Mouse (Mus musculus): ENCODE data around the gene Chrm4. TPM values are rescaled to one million over a fixed set of nuclear protein-coding genes. Genes with fewer than 3 reads are reported as not detected.

Chrm4 gene
- polyA plus RNA-seq, 1 experiment from 2014 or later, result 0.26 TPM

DNA sequence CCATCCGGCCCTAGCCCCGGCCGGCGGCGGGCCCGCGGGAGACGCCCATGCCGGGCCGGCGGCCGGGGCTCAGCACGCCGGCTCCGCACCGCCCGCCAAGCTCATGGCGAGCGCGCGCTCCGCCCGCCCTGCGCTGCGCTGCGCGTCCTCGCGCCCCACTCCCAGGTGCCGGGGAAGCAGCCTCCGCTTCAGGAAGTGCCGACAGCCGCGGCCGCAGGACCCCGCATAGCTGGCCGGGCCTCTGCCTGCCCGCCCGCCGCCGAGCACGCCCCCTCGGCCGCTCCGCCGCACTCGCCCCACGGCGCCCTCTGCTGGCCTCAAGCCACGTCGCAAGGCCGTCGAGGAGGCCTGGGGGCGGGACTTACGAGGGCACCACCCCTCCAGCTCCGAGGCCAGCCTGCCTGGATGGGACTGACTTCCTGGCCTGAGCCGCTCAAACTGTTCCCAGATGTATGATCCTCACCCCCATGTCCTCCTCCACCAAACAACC lies 36.4 kb downstream of the Chrm4 start:
- peak overlapping the region; percentile 89 for H3K4me3 ChIP-seq (ENCODE audit: low read depth, low read length)
- peak overlapping the region; percentile 97 for H3K27ac ChIP-seq (ENCODE audit: low read depth, low read length)
- under 1% methylated on average over 36 of the region's 57 CpGs for WGBS
- no peaks in the 10 kb centered on the region for H3K27me3 ChIP-seq (replicated peaks; ENCODE audit: control insufficient read depth, insufficient read depth, low read length)
- no peaks in the 10 kb centered on the region for H3K9me3 ChIP-seq (ENCODE audit: control insufficient read depth)
- H3K9ac ChIP-seq (ENCODE audit: low read depth, low read length), result peak overlapping the region; percentile 94
- peak; percentile 95 for TF ChIP-seq CTCF (IDR thresholded peaks at IDR 0.05; ENCODE audit: low read depth)
- no peaks in the 10 kb centered on the region; the same call in 1 of the 2 replicates for H3K36me3 ChIP-seq (ENCODE audit: control insufficient read depth, insufficient read depth)
- ATAC-seq, result peak; percentile 88
- H3K4me1 ChIP-seq (replicated peaks; ENCODE audit: control insufficient read depth, insufficient read depth, low read length), result peaks cover 27% of the 10 kb centered on the region
- H3K4me2 ChIP-seq (replicated peaks; ENCODE audit: low read depth), result peak overlapping the region; percentile 77

DNA sequence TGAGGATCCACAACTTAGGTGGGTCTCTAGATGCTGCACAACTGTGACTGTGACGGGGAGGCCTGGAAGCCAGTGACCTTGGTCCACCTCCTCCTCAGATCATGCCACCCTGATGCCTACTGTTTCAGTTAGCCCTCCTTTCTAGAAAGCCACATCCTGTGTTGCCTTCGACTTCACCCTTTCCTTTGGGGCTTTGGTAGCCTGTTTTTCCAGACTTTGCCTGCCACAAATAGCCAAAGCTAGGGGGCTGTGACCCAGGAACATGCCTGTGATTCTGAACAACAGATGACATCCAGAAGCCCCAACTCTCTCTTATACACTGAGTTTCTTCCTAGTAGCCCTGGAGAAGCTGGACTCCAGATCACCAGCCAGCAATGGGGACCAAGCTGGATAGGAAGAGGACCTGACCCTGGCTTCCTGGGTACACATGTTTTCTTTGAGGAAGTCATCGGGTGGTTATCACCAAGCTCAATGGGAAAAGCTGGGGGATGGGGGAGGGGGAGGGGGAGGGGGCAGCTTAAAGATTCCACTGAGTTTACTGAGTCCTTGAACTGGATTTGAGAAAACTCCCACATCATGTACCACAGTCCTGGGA lies 37.7 kb downstream of the Chrm4 start:
- no peak for ATAC-seq
- Histone ChIP-seq H3K9me3 (ENCODE audit: control insufficient read depth) (no peaks in the 10 kb centered on the region), H3K9ac (ENCODE audit: low read depth, low read length) (no peak overlapping the region), H3K27me3 (replicated peaks; ENCODE audit: control insufficient read depth, insufficient read depth, low read length) (no peaks in the 10 kb centered on the region), H3K36me3 (ENCODE audit: control insufficient read depth, insufficient read depth) (no peaks in the 10 kb centered on the region), H3K4me3 (ENCODE audit: low read depth, low read length) (peak overlapping the region; percentile 18; the same call in 1 of the 2 replicates), H3K27ac (ENCODE audit: low read depth, low read length) (peak overlapping the region; percentile 97; the same call in 1 of the 2 replicates), H3K4me1 (replicated peaks; ENCODE audit: control insufficient read depth, insufficient read depth, low read length) (peaks cover 21% of the 10 kb centered on the region), H3K4me2 (replicated peaks; ENCODE audit: low read depth) (peak overlapping the region; percentile 38; the same call in 1 of the 2 replicates)
- TF ChIP-seq CTCF (IDR thresholded peaks at IDR 0.05; ENCODE audit: low read depth), result no peak
- WGBS, result 60% methylated on average over 3 of the region's 3 CpGs

DNA sequence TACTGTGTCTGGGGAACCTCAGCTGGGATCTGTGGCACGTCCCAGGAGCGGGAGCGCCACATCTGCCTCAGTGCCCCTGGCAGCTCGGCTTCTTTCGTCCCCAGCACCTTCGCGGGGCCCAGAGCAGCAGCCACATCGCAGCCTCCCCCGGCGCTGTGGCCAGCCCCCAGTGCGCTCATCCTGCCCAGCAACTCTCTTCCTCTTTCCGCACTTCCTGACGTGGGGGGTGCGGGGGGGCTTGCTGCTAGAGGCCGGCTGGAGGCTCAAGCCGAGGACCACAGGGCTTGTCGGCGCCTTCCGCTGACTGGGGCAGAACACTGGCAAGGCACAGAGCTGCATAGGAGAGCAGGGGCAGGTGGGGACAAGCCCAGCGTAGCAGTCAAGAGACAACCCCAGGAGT lies 38.4 kb downstream of the Chrm4 start:
- ATAC-seq, result no peak
- WGBS, result 43% methylated on average over 20 of the region's 20 CpGs
- 0 out of 2 replicates have a peak overlapping the region, but pooled peaks have one; percentile 31 for H3K9ac ChIP-seq (ENCODE audit: low read depth, low read length)
- peak overlapping the region; percentile 18; the same call in 1 of the 2 replicates for H3K4me3 ChIP-seq (ENCODE audit: low read depth, low read length)
- peak overlapping the region; percentile 38 for H3K4me2 ChIP-seq (replicated peaks; ENCODE audit: low read depth)
- H3K27ac ChIP-seq (ENCODE audit: low read depth, low read length), result peak overlapping the region; percentile 15; the same call in 1 of the 2 replicates
- TF ChIP-seq CTCF (IDR thresholded peaks at IDR 0.05; ENCODE audit: low read depth), result no peak
- H3K36me3 ChIP-seq (ENCODE audit: control insufficient read depth, insufficient read depth), result no peaks in the 10 kb centered on the region
- no peaks in the 10 kb centered on the region for H3K27me3 ChIP-seq (replicated peaks; ENCODE audit: control insufficient read depth, insufficient read depth, low read length)
- H3K4me1 ChIP-seq (replicated peaks; ENCODE audit: control insufficient read depth, insufficient read depth, low read length), result peaks cover 18% of the 10 kb centered on the region
- H3K9me3 ChIP-seq (ENCODE audit: control insufficient read depth), result no peaks in the 10 kb centered on the region

DNA sequence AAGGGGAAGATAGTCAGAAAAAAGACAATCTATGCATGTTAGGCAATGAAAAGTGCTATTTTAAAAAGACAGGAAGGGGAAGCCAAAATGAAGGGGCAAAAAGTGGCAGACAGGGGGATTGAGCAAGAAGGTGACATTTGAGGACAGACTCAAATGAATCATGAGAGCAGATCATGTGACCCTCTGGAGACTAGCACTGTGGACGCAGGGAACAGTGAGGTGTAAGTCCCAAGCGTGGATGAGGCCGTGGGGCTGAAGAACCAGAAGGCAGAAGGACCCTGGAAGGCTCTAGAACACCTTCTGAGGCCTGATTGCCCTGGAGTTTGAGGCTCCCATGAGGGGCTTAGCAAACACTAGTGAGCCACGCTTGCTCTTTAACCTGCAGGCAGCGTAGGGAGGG lies 39.3 kb downstream of the Chrm4 start:
- ATAC-seq, result no peak
- H3K4me2 ChIP-seq (replicated peaks; ENCODE audit: low read depth), result no peak overlapping the region
- H3K36me3 ChIP-seq (ENCODE audit: control insufficient read depth, insufficient read depth), result no peaks in the 10 kb centered on the region
- H3K4me1 ChIP-seq (replicated peaks; ENCODE audit: control insufficient read depth, insufficient read depth, low read length), result peaks cover 20% of the 10 kb centered on the region
- no peak for TF ChIP-seq CTCF (IDR thresholded peaks at IDR 0.05; ENCODE audit: low read depth)
- no peaks in the 10 kb centered on the region for H3K9me3 ChIP-seq (ENCODE audit: control insufficient read depth)
- 76% methylated on average over 5 of the region's 5 CpGs for WGBS
- no peak overlapping the region for H3K27ac ChIP-seq (ENCODE audit: low read depth, low read length)
- H3K27me3 ChIP-seq (replicated peaks; ENCODE audit: control insufficient read depth, insufficient read depth, low read length), result no peaks in the 10 kb centered on the region
- H3K4me3 ChIP-seq (ENCODE audit: low read depth, low read length), result no peak overlapping the region
- H3K9ac ChIP-seq (ENCODE audit: low read depth, low read length), result no peak overlapping the region

DNA sequence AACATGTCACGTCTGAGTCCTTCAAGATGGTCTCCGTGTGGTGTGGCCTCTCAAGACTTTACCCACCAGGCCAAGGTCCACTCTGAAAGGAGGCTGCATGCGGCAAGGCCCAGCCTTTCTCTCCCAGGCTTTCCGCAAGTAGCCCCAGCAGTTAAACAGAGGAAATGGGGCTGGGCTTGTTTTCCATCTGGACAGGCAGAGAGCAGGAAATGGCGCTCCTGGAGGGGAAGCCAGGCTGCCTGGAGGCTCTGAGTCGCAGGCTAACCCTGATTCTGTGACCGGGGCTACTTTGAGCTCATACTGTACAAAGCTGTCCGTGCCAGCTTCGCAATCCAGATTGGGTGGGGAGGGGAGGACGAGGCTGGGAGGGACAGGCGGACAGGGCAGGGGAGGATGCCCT lies 40.9 kb downstream of the Chrm4 start:
- H3K27me3 ChIP-seq (replicated peaks; ENCODE audit: control insufficient read depth, insufficient read depth, low read length), result no peaks in the 10 kb centered on the region
- 30% methylated on average over 11 of the region's 11 CpGs for WGBS
- no peak overlapping the region for H3K4me2 ChIP-seq (replicated peaks; ENCODE audit: low read depth)
- no peaks in the 10 kb centered on the region for H3K36me3 ChIP-seq (ENCODE audit: control insufficient read depth, insufficient read depth)
- 0 out of 2 replicates have a peak, but pooled peaks have one; percentile 9 for ATAC-seq
- H3K27ac ChIP-seq (ENCODE audit: low read depth, low read length), result peak overlapping the region; percentile 73
- H3K9me3 ChIP-seq (ENCODE audit: control insufficient read depth), result no peaks in the 10 kb centered on the region
- no peak overlapping the region for H3K4me3 ChIP-seq (ENCODE audit: low read depth, low read length)
- H3K9ac ChIP-seq (ENCODE audit: low read depth, low read length), result no peak overlapping the region
- TF ChIP-seq CTCF (IDR thresholded peaks at IDR 0.05; ENCODE audit: low read depth), result 0 out of 2 replicates have a peak, but pooled peaks have one; percentile 7
- peaks cover 26% of the 10 kb centered on the region for H3K4me1 ChIP-seq (replicated peaks; ENCODE audit: control insufficient read depth, insufficient read depth, low read length)

DNA sequence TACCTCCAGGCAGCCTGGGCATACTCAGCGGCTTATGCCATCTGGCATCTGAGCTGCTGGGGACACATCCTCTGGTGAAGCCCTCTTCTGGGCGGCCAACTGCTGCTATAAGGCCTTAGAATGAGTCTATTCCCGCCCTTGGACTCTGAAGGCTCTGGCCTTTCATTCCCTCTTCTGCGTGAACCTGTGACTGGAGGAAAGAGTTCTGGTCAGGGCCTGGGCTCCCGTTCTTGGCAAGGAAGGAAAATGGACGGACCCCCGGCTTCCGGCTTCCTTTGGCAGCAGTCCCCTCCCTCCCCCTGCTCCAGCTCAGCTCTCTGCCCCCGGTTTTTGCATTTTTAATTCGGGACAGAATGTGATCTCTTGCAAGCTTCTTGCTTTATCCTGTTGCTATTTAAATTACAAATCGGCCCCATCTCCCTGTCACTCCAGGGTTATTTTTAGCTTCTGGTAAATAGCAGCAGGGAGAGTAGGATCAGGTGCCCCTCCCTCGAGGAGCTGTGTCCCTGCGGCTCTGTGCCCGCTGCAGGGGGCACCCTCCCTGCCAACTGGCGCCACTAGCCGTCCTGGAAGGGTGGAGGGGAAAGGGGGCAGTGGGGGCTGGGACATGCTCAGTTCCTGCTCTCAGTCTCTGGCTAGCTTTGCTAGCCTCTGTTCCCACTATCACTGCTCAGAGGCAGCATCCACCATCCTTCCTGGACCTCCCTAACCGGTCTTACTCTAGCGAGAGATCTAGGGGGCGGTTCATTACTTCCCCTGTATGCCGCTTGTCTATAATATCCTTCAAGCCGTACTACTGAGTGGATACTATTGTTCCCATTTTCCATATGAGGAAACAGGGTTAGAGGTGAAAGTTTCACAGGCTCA lies 44.4 kb downstream of the Chrm4 start:
- H3K4me2 ChIP-seq (replicated peaks; ENCODE audit: low read depth), result peak overlapping the region; percentile 2
- H3K9ac ChIP-seq (ENCODE audit: low read depth, low read length), result peak overlapping the region; percentile 13; the same call in 1 of the 2 replicates
- ATAC-seq, result no peak; the same call in 1 of the 2 replicates
- 40% methylated on average over 20 of the region's 21 CpGs for WGBS
- H3K27ac ChIP-seq (ENCODE audit: low read depth, low read length), result peak overlapping the region; percentile 86
- H3K9me3 ChIP-seq (ENCODE audit: control insufficient read depth), result no peaks in the 10 kb centered on the region
- TF ChIP-seq CTCF (IDR thresholded peaks at IDR 0.05; ENCODE audit: low read depth), result no peak
- peaks cover 23% of the 10 kb centered on the region for H3K4me1 ChIP-seq (replicated peaks; ENCODE audit: control insufficient read depth, insufficient read depth, low read length)
- no peaks in the 10 kb centered on the region for H3K36me3 ChIP-seq (ENCODE audit: control insufficient read depth, insufficient read depth)
- H3K27me3 ChIP-seq (replicated peaks; ENCODE audit: control insufficient read depth, insufficient read depth, low read length), result peaks cover 22% of the 10 kb centered on the region
- H3K4me3 ChIP-seq (ENCODE audit: low read depth, low read length), result no peak overlapping the region

Measured in intestine, postnatal 0 days (tissue).